Mouse (Mus musculus) c-Kit-positive CD71-positive TER-119-negative erythroid progenitor cells, embryonic 14.5 days (primary cell): ENCODE data around the gene Cdh13.

Source experiments
- DNase-seq: peaks from one replicate; pipeline ENCODE4 v3.0.0-alpha.2; 2013; ENCODE audit warnings: low read depth

The Cdh13 gene

GRCm38 (mm10) chr8:118803168-118803567 lies 519.6 kb downstream of the Cdh13 start:
- DNase-seq, result no peak

- no peak for DNase-seq
Measured at GRCm38 (mm10) chr8:118809660-118810059, 526.1 kb downstream of the Cdh13 start.

GRCm38 (mm10) chr8:118815055-118815454 lies 531.5 kb downstream of the Cdh13 start:
- DNase-seq, result no peak

GRCm38 (mm10) chr8:118826761-118827160 lies 543.2 kb downstream of the Cdh13 start:
- no peak for DNase-seq

GRCm38 (mm10) chr8:118827726-118828125 lies 544.2 kb downstream of the Cdh13 start:
- no peak for DNase-seq

GRCm38 (mm10) chr8:118830291-118830690 lies 546.8 kb downstream of the Cdh13 start:
- no peak for DNase-seq

GRCm38 (mm10) chr8:118831026-118831425 lies 547.5 kb downstream of the Cdh13 start:
- DNase-seq, result no peak

- DNase-seq, result no peak
Measured at GRCm38 (mm10) chr8:118838801-118839200, 555.3 kb downstream of the Cdh13 start.

GRCm38 (mm10) chr8:118845690-118846089 lies 562.2 kb downstream of the Cdh13 start:
- DNase-seq, result no peak

GRCm38 (mm10) chr8:118848021-118848420 lies 564.5 kb downstream of the Cdh13 start:
- DNase-seq, result no peak

- no peak for DNase-seq
Measured at GRCm38 (mm10) chr8:118849515-118849914, 566.0 kb downstream of the Cdh13 start.

- DNase-seq, result peak; percentile 4
Measured at GRCm38 (mm10) chr8:118850381-118850780, 566.8 kb downstream of the Cdh13 start.

GRCm38 (mm10) chr8:118851361-118851760 lies 567.8 kb downstream of the Cdh13 start:
- no peak for DNase-seq

- no peak for DNase-seq
Measured at GRCm38 (mm10) chr8:118852861-118853260, 569.3 kb downstream of the Cdh13 start.

- no peak for DNase-seq
Measured at GRCm38 (mm10) chr8:118854656-118855055, 571.1 kb downstream of the Cdh13 start.

GRCm38 (mm10) chr8:118866332-118866731 lies 582.8 kb downstream of the Cdh13 start:
- DNase-seq, result no peak

GRCm38 (mm10) chr8:118870711-118871110 lies 587.2 kb downstream of the Cdh13 start:
- DNase-seq, result no peak

GRCm38 (mm10) chr8:118879939-118880825 lies 596.6 kb downstream of the Cdh13 start:
- no peak for DNase-seq

- no peak for DNase-seq
Measured at GRCm38 (mm10) chr8:118884296-118884695, 600.8 kb downstream of the Cdh13 start.

- no peak for DNase-seq
Measured at GRCm38 (mm10) chr8:118884988-118885387, 601.5 kb downstream of the Cdh13 start.

- no peak for DNase-seq
Measured at GRCm38 (mm10) chr8:118902402-118902801, 618.9 kb downstream of the Cdh13 start.

- DNase-seq, result no peak
Measured at GRCm38 (mm10) chr8:118916513-118916912, 633.0 kb downstream of the Cdh13 start.

- no peak for DNase-seq
Measured at GRCm38 (mm10) chr8:118937412-118937811, 653.9 kb downstream of the Cdh13 start.

- no peak for DNase-seq
Measured at GRCm38 (mm10) chr8:118938025-118938424, 654.5 kb downstream of the Cdh13 start.
